15 mouse cellular contexts compared by ENCODE assay signal in genomic region chr17:68164666-68165065, GRCm38 (mm10).
A peak's percentile ranks its signal among the peaks of the same experiment; 100 is the strongest.
DNase-seq lines count a peak whose midpoint lies in the region; ATAC-seq and TF ChIP-seq lines count a peak whose summit lies in the region.
"Had no signal": no experiment of that assay in that cellular context is flagged by ENCODE, and none has a peak within 500 bp of the region (broad histone marks: within the 10 kb centered on the region; RNA-seq: fewer than 3 reads in every experiment).

No protein-coding gene starts in this region.

- H3K27ac ChIP-seq in heart, embryonic 10.5 days, result 0 out of 2 replicates have a peak overlapping the region, but pooled peaks have one; percentile 47
- no peak overlapping the region for H3K27ac ChIP-seq in midbrain, embryonic 11.5 days (ENCODE audit: low read depth, low read length)
- no peak overlapping the region for H3K27ac ChIP-seq in midbrain, embryonic 10.5 days (replicated peaks)
- H3K27ac ChIP-seq in heart, postnatal 0 days (ENCODE audit: low read depth), result peak overlapping the region; percentile 8; the same call in 1 of the 2 replicates
- H3K27ac ChIP-seq in stomach, postnatal 0 days (replicated peaks), result peak overlapping the region; percentile 20; the same call in 1 of the 2 replicates
- H3K27ac ChIP-seq: forebrain, embryonic 13.5 days; neural tube, embryonic 12.5 days had no signal

- no peaks in the 10 kb centered on the region for H3K36me3 ChIP-seq in heart, embryonic 10.5 days
- H3K36me3 ChIP-seq in midbrain, embryonic 11.5 days (ENCODE audit: control insufficient read depth, insufficient read depth, low read length), result no peaks in the 10 kb centered on the region
- H3K36me3 ChIP-seq in midbrain, embryonic 10.5 days, result no peaks in the 10 kb centered on the region
- H3K36me3 ChIP-seq in heart, postnatal 0 days (replicated peaks; ENCODE audit: control insufficient read depth, insufficient read depth, low read length), result no peaks in the 10 kb centered on the region
- no peaks in the 10 kb centered on the region for H3K36me3 ChIP-seq in stomach, postnatal 0 days (ENCODE audit: control insufficient read depth, insufficient read depth, low read length)
- H3K36me3 ChIP-seq: neural tube, embryonic 12.5 days had no signal

- TF ChIP-seq CTCF in heart, postnatal 0 days (IDR thresholded peaks at IDR 0.05; ENCODE audit: low read depth), result no peak
- TF ChIP-seq CTCF in stomach, postnatal 0 days (IDR thresholded peaks at IDR 0.05; ENCODE audit: low read depth), result no peak

- WGBS in heart, embryonic 10.5 days, result 75% methylated on average over 2 of the region's 2 CpGs
- WGBS in midbrain, embryonic 11.5 days, result 78% methylated on average over 2 of the region's 2 CpGs
- 81% methylated on average over 2 of the region's 2 CpGs for WGBS in midbrain, embryonic 10.5 days
- WGBS in heart, postnatal 0 days, result 64% methylated on average over 2 of the region's 2 CpGs
- WGBS in stomach, postnatal 0 days, result 76% methylated on average over 2 of the region's 2 CpGs

- intact Hi-C loops in heart, postnatal 25 days (cut with DNase I), result loop anchor here (10.0 kb wide), 1 partner anchor 160 kb away; the partner anchor contains the start of gene Arhgap28

- no peak overlapping the region for H3K4me2 ChIP-seq in midbrain, embryonic 11.5 days
- H3K4me2 ChIP-seq in heart, postnatal 0 days (ENCODE audit: low read depth, low read length), result no peak overlapping the region
- no peak overlapping the region for H3K4me2 ChIP-seq in stomach, postnatal 0 days (replicated peaks; ENCODE audit: low read depth)
- H3K4me2 ChIP-seq: forebrain, embryonic 13.5 days; liver, embryonic 11.5 days; neural tube, embryonic 12.5 days had no signal

- ATAC-seq in midbrain, embryonic 11.5 days (ENCODE audit: low FRiP score), result no peak
- ATAC-seq in heart, postnatal 0 days (ENCODE audit: insufficient read depth, low read depth), result no peak
- ATAC-seq in stomach, postnatal 0 days (ENCODE audit: low FRiP score, low TSS enrichment), result no peak

- H3K9ac ChIP-seq in midbrain, embryonic 11.5 days (ENCODE audit: low read length), result no peak overlapping the region
- H3K9ac ChIP-seq in heart, postnatal 0 days (replicated peaks; ENCODE audit: low read depth, low read length), result no peak overlapping the region
- H3K9ac ChIP-seq in stomach, postnatal 0 days (ENCODE audit: low read length), result no peak overlapping the region
- H3K9ac ChIP-seq: forebrain, embryonic 13.5 days; neural tube, embryonic 12.5 days had no signal

- H3K4me3 ChIP-seq in heart, embryonic 10.5 days, result no peak overlapping the region; the same call in 1 of the 2 replicates
- H3K4me3 ChIP-seq in midbrain, embryonic 11.5 days (ENCODE audit: low read depth, low read length), result no peak overlapping the region
- no peak overlapping the region for H3K4me3 ChIP-seq in midbrain, embryonic 10.5 days
- H3K4me3 ChIP-seq in heart, postnatal 0 days (ENCODE audit: low read depth, low read length), result no peak overlapping the region
- H3K4me3 ChIP-seq in stomach, postnatal 0 days (ENCODE audit: low read depth, low read length), result no peak overlapping the region
- H3K4me3 ChIP-seq: forebrain, embryonic 13.5 days; neural tube, embryonic 12.5 days had no signal

- no peaks in the 10 kb centered on the region for H3K9me3 ChIP-seq in heart, embryonic 10.5 days
- no peaks in the 10 kb centered on the region for H3K9me3 ChIP-seq in midbrain, embryonic 11.5 days (ENCODE audit: control insufficient read depth, low read length)
- H3K9me3 ChIP-seq in midbrain, embryonic 10.5 days (replicated peaks), result no peaks in the 10 kb centered on the region
- no peaks in the 10 kb centered on the region for H3K9me3 ChIP-seq in heart, postnatal 0 days (replicated peaks; ENCODE audit: control insufficient read depth, low read length)
- no peaks in the 10 kb centered on the region for H3K9me3 ChIP-seq in stomach, postnatal 0 days (ENCODE audit: control insufficient read depth, low read length)
- H3K9me3 ChIP-seq: forebrain, embryonic 13.5 days; neural tube, embryonic 12.5 days had no signal

- TF ChIP-seq EP300 in heart, postnatal 0 days (IDR thresholded peaks at IDR 0.05; ENCODE audit: low read depth), result no peak
- TF ChIP-seq EP300 in stomach, postnatal 0 days (optimal IDR thresholded peaks at IDR 0.05), result no peak

- H3K27me3 ChIP-seq in heart, embryonic 10.5 days (ENCODE audit: insufficient read depth, poor library complexity, severe bottlenecking), result no peaks in the 10 kb centered on the region
- no peaks in the 10 kb centered on the region for H3K27me3 ChIP-seq in midbrain, embryonic 11.5 days (ENCODE audit: control insufficient read depth, insufficient read depth, low read length)
- H3K27me3 ChIP-seq in midbrain, embryonic 10.5 days (ENCODE audit: low read depth, poor library complexity, severe bottlenecking), result no peaks in the 10 kb centered on the region
- H3K27me3 ChIP-seq in heart, postnatal 0 days (ENCODE audit: control insufficient read depth, insufficient read depth, low read length), result no peaks in the 10 kb centered on the region
- no peaks in the 10 kb centered on the region for H3K27me3 ChIP-seq in stomach, postnatal 0 days (ENCODE audit: control insufficient read depth, insufficient read depth, low read length)
- H3K27me3 ChIP-seq: forebrain, embryonic 13.5 days; neural tube, embryonic 12.5 days had no signal

- H3K4me1 ChIP-seq in heart, embryonic 10.5 days, result peaks cover 17% of the 10 kb centered on the region
- H3K4me1 ChIP-seq in midbrain, embryonic 11.5 days (ENCODE audit: control insufficient read depth, insufficient read depth, low read length), result no peaks in the 10 kb centered on the region
- H3K4me1 ChIP-seq in midbrain, embryonic 10.5 days, result no peaks in the 10 kb centered on the region
- no peaks in the 10 kb centered on the region for H3K4me1 ChIP-seq in heart, postnatal 0 days (ENCODE audit: control insufficient read depth, insufficient read depth)
- no peaks in the 10 kb centered on the region; the same call in 1 of the 2 replicates for H3K4me1 ChIP-seq in stomach, postnatal 0 days (replicated peaks; ENCODE audit: control insufficient read depth, insufficient read depth)
- H3K4me1 ChIP-seq: neural tube, embryonic 12.5 days had no signal

- DNase-seq in heart, embryonic 10.5 days (ENCODE audit: low spot score), result no peak
- no peak for DNase-seq in heart, postnatal 25 days (ENCODE audit: low spot score)
- DNase-seq in midbrain, embryonic 11.5 days (ENCODE audit: low spot score, missing footprints), result peak; percentile 79
- no peak for DNase-seq in midbrain, embryonic 10.5 days (ENCODE audit: low spot score)
- no peak for DNase-seq in heart, postnatal 0 days (ENCODE audit: low spot score)
- no peak for DNase-seq in stomach, postnatal 0 days (ENCODE audit: low spot score)
- DNase-seq in right cerebral cortex, postnatal 14 days, result no peak
- DNase-seq: cerebellum, adult 2 months; gastrocnemius, postnatal 14 days; kidney, adult 8-10 months; layer of hippocampus, adult 9-11 months; thymus, postnatal 36 days had no signal

Comparison
In these comparisons a context has a peak if more than half of its experiments do, and no peak if none do; other contexts are left out.
1. H3K27ac ChIP-seq: peak in heart, embryonic 10.5 days (single experiment), heart, postnatal 0 days (single experiment) and stomach, postnatal 0 days (single experiment); none in midbrain, embryonic 11.5 days (single experiment) and midbrain, embryonic 10.5 days (single experiment).